Mouse (Mus musculus): ENCODE measurements at regions not wholly inside any gene's neighbourhood (a gene's known extent, or its start where the extent isn't known, plus 50 kb on each side); places are given as distances from the start of the nearest gene placed in this dataset.

GRCm38 (mm10) chr1:81933064-81933463, 299.8 kb upstream of the Gm9747 start:
- Histone ChIP-seq H3K4me2 (ENCODE audit: low read length) (no peak overlapping the region), H3K4me1 (ENCODE audit: control insufficient read depth in 2 of 2, insufficient read depth in 2 of 2, low read length in 2 of 2) (no peaks in the 10 kb centered on the region), H3K9ac (ENCODE audit: low read length) (no peak overlapping the region), H3K36me3 (ENCODE audit: control insufficient read depth, insufficient read depth, low read length) (no peaks in the 10 kb centered on the region), H3K9me3 (ENCODE audit: control insufficient read depth, low read length) (no peaks in the 10 kb centered on the region), H3K27me3 (ENCODE audit: control insufficient read depth, insufficient read depth, low read length) (no peaks in the 10 kb centered on the region), H3K4me3 (ENCODE audit: control insufficient read depth in 1 of 2, insufficient read depth in 1 of 2, low read depth in 1 of 2, low read length in 2 of 2) (no peak overlapping the region), H3K27ac (replicated peaks in 1 of 2; ENCODE audit: control insufficient read depth in 1 of 2, insufficient read depth in 1 of 2, low read depth in 2 of 2, low read length in 2 of 2) (no peak overlapping the region)
- no peak for ATAC-seq (ENCODE audit: insufficient number of reproducible peaks, insufficient read depth, low FRiP score, low read depth)

GRCm38 (mm10) chr1:81945236-81945635, 287.7 kb upstream of the Gm9747 start:
- Histone ChIP-seq H3K9me3 (ENCODE audit: control insufficient read depth, low read length) (no peaks in the 10 kb centered on the region), H3K4me1 (ENCODE audit: control insufficient read depth in 2 of 2, insufficient read depth in 2 of 2, low read length in 2 of 2) (peaks cover 4 to 9% of the 10 kb centered on the region in 2 experiments; a peak in 2 of 4 replicates), H3K9ac (ENCODE audit: low read length) (no peak overlapping the region), H3K4me2 (ENCODE audit: low read length) (no peak overlapping the region), H3K4me3 (ENCODE audit: control insufficient read depth in 1 of 2, insufficient read depth in 1 of 2, low read depth in 1 of 2, low read length in 2 of 2) (no peak overlapping the region), H3K27me3 (ENCODE audit: control insufficient read depth, insufficient read depth, low read length) (no peaks in the 10 kb centered on the region), H3K27ac (replicated peaks in 1 of 2; ENCODE audit: control insufficient read depth in 1 of 2, insufficient read depth in 1 of 2, low read depth in 2 of 2, low read length in 2 of 2) (no peak overlapping the region), H3K36me3 (ENCODE audit: control insufficient read depth, insufficient read depth, low read length) (no peaks in the 10 kb centered on the region)
- no peak for ATAC-seq (ENCODE audit: insufficient number of reproducible peaks, insufficient read depth, low FRiP score, low read depth)
- WGBS: 77% methylated on average over 5 of the region's 5 CpGs

GRCm38 (mm10) chr1:81950140-81950550, 282.8 kb upstream of the Gm9747 start:
- Histone ChIP-seq H3K4me2 (ENCODE audit: low read length) (no peak overlapping the region), H3K4me1 (ENCODE audit: control insufficient read depth in 2 of 2, insufficient read depth in 2 of 2, low read length in 2 of 2) (peaks cover 4 to 10% of the 10 kb centered on the region in 2 experiments; a peak in 2 of 4 replicates), H3K9ac (ENCODE audit: low read length) (no peak overlapping the region), H3K27me3 (ENCODE audit: control insufficient read depth, insufficient read depth, low read length) (no peaks in the 10 kb centered on the region), H3K9me3 (ENCODE audit: control insufficient read depth, low read length) (no peaks in the 10 kb centered on the region), H3K36me3 (ENCODE audit: control insufficient read depth, insufficient read depth, low read length) (no peaks in the 10 kb centered on the region), H3K27ac (replicated peaks in 1 of 2; ENCODE audit: control insufficient read depth in 1 of 2, insufficient read depth in 1 of 2, low read depth in 2 of 2, low read length in 2 of 2) (peak overlapping the region; percentile 59 to 69), H3K4me3 (ENCODE audit: control insufficient read depth in 1 of 2, insufficient read depth in 1 of 2, low read depth in 1 of 2, low read length in 2 of 2) (no peak overlapping the region)
- ATAC-seq (ENCODE audit: insufficient number of reproducible peaks, insufficient read depth, low FRiP score, low read depth): no peak
- 13% methylated on average over 3 of the region's 3 CpGs for WGBS

- no peaks in the 10 kb centered on the region for H3K36me3 ChIP-seq (ENCODE audit: control insufficient read depth, insufficient read depth, low read length)
- no peak overlapping the region for H3K9ac ChIP-seq (ENCODE audit: low read length)
- no peak overlapping the region for H3K4me3 ChIP-seq (ENCODE audit: control insufficient read depth in 1 of 2, insufficient read depth in 1 of 2, low read depth in 1 of 2, low read length in 2 of 2)
- 73% methylated on average over 1 of the region's 1 CpGs for WGBS
- no peaks in the 10 kb centered on the region for H3K9me3 ChIP-seq (ENCODE audit: control insufficient read depth, low read length)
- ATAC-seq (ENCODE audit: insufficient number of reproducible peaks, insufficient read depth, low FRiP score, low read depth): no peak
- no peak overlapping the region for H3K27ac ChIP-seq (replicated peaks in 1 of 2; ENCODE audit: control insufficient read depth in 1 of 2, insufficient read depth in 1 of 2, low read depth in 2 of 2, low read length in 2 of 2)
- no peak overlapping the region for H3K4me2 ChIP-seq (ENCODE audit: low read length)
- H3K4me1 ChIP-seq (ENCODE audit: control insufficient read depth in 2 of 2, insufficient read depth in 2 of 2, low read length in 2 of 2): peaks cover 4 to 10% of the 10 kb centered on the region in 2 experiments; a peak in 2 of 4 replicates
- H3K27me3 ChIP-seq (ENCODE audit: control insufficient read depth, insufficient read depth, low read length): no peaks in the 10 kb centered on the region
Observed at GRCm38 (mm10) chr1:81950853-81951252, 282.1 kb upstream of the Gm9747 start.

- H3K36me3 ChIP-seq (ENCODE audit: control insufficient read depth, insufficient read depth, low read length): no peaks in the 10 kb centered on the region
- H3K27me3 ChIP-seq (ENCODE audit: control insufficient read depth, insufficient read depth, low read length): no peaks in the 10 kb centered on the region
- no peak overlapping the region for H3K27ac ChIP-seq (replicated peaks in 1 of 2; ENCODE audit: control insufficient read depth in 1 of 2, insufficient read depth in 1 of 2, low read depth in 2 of 2, low read length in 2 of 2)
- 81% methylated on average over 4 of the region's 4 CpGs for WGBS
- peaks cover 4 to 10% of the 10 kb centered on the region in 2 experiments; a peak in 2 of 4 replicates for H3K4me1 ChIP-seq (ENCODE audit: control insufficient read depth in 2 of 2, insufficient read depth in 2 of 2, low read length in 2 of 2)
- no peak overlapping the region for H3K4me2 ChIP-seq (ENCODE audit: low read length)
- no peaks in the 10 kb centered on the region for H3K9me3 ChIP-seq (ENCODE audit: control insufficient read depth, low read length)
- H3K9ac ChIP-seq (ENCODE audit: low read length): no peak overlapping the region
- ATAC-seq (ENCODE audit: insufficient number of reproducible peaks, insufficient read depth, low FRiP score, low read depth): no peak
- H3K4me3 ChIP-seq (ENCODE audit: control insufficient read depth in 1 of 2, insufficient read depth in 1 of 2, low read depth in 1 of 2, low read length in 2 of 2): no peak overlapping the region
Observed at GRCm38 (mm10) chr1:81951493-81952011, 281.4 kb upstream of the Gm9747 start.

GRCm38 (mm10) chr1:81952095-81952494, 280.8 kb upstream of the Gm9747 start:
- Histone ChIP-seq H3K4me3 (ENCODE audit: control insufficient read depth in 1 of 2, insufficient read depth in 1 of 2, low read depth in 1 of 2, low read length in 2 of 2) (no peak overlapping the region), H3K9me3 (ENCODE audit: control insufficient read depth, low read length) (no peaks in the 10 kb centered on the region)
- 71% methylated on average over 3 of the region's 3 CpGs for WGBS

GRCm38 (mm10) chr1:81954507-81954906, 278.4 kb upstream of the Gm9747 start:
- Histone ChIP-seq H3K4me3 (ENCODE audit: control insufficient read depth in 1 of 2, insufficient read depth in 1 of 2, low read depth in 1 of 2, low read length in 2 of 2) (no peak overlapping the region), H3K9ac (ENCODE audit: low read length) (no peak overlapping the region), H3K4me2 (ENCODE audit: low read length) (no peak overlapping the region), H3K27ac (replicated peaks in 1 of 2; ENCODE audit: control insufficient read depth in 1 of 2, insufficient read depth in 1 of 2, low read depth in 2 of 2, low read length in 2 of 2) (no peak overlapping the region), H3K9me3 (ENCODE audit: control insufficient read depth, low read length) (no peaks in the 10 kb centered on the region), H3K27me3 (ENCODE audit: control insufficient read depth, insufficient read depth, low read length) (no peaks in the 10 kb centered on the region), H3K4me1 (ENCODE audit: control insufficient read depth in 2 of 2, insufficient read depth in 2 of 2, low read length in 2 of 2) (peaks cover 4 to 8% of the 10 kb centered on the region in 2 experiments; a peak in 2 of 4 replicates), H3K36me3 (ENCODE audit: control insufficient read depth, insufficient read depth, low read length) (no peaks in the 10 kb centered on the region)
- ATAC-seq (ENCODE audit: insufficient number of reproducible peaks, insufficient read depth, low FRiP score, low read depth): no peak
- WGBS: 81% methylated on average over 2 of the region's 2 CpGs

More at GRCm38 (mm10) chr1:81952095-81952494, 280.8 kb upstream of the Gm9747 start:
- H3K9ac ChIP-seq (ENCODE audit: low read length): no peak overlapping the region
- H3K27me3 ChIP-seq (ENCODE audit: control insufficient read depth, insufficient read depth, low read length): no peaks in the 10 kb centered on the region
- no peak for ATAC-seq (ENCODE audit: insufficient number of reproducible peaks, insufficient read depth, low FRiP score, low read depth)
- H3K4me1 ChIP-seq (ENCODE audit: control insufficient read depth in 2 of 2, insufficient read depth in 2 of 2, low read length in 2 of 2): peaks cover 4 to 10% of the 10 kb centered on the region in 2 experiments; a peak in 2 of 4 replicates
- no peaks in the 10 kb centered on the region for H3K36me3 ChIP-seq (ENCODE audit: control insufficient read depth, insufficient read depth, low read length)
- no peak overlapping the region for H3K4me2 ChIP-seq (ENCODE audit: low read length)
- H3K27ac ChIP-seq (replicated peaks in 1 of 2; ENCODE audit: control insufficient read depth in 1 of 2, insufficient read depth in 1 of 2, low read depth in 2 of 2, low read length in 2 of 2): no peak overlapping the region

GRCm38 (mm10) chr1:81967062-81967461, 265.9 kb upstream of the Gm9747 start:
- Histone ChIP-seq H3K9me3 (ENCODE audit: control insufficient read depth, low read length) (no peaks in the 10 kb centered on the region), H3K36me3 (ENCODE audit: control insufficient read depth, insufficient read depth, low read length) (no peaks in the 10 kb centered on the region), H3K4me2 (ENCODE audit: low read length) (no peak overlapping the region), H3K27me3 (ENCODE audit: control insufficient read depth, insufficient read depth, low read length) (no peaks in the 10 kb centered on the region), H3K9ac (ENCODE audit: low read length) (no peak overlapping the region), H3K27ac (replicated peaks in 1 of 2; ENCODE audit: control insufficient read depth in 1 of 2, insufficient read depth in 1 of 2, low read depth in 2 of 2, low read length in 2 of 2) (no peak overlapping the region), H3K4me1 (ENCODE audit: control insufficient read depth in 2 of 2, insufficient read depth in 2 of 2, low read length in 2 of 2) (no peaks in the 10 kb centered on the region), H3K4me3 (ENCODE audit: control insufficient read depth in 1 of 2, insufficient read depth in 1 of 2, low read depth in 1 of 2, low read length in 2 of 2) (no peak overlapping the region)
- no peak for ATAC-seq (ENCODE audit: insufficient number of reproducible peaks, insufficient read depth, low FRiP score, low read depth)
- WGBS: 90% methylated on average over 1 of the region's 1 CpGs

Measured in heart, embryonic 14.5 days (tissue).